Mouse (Mus musculus) midbrain, embryonic 16.5 days (tissue): Measurements from ENCODE around the gene Pdia5. TPM values are rescaled to one million over a fixed set of nuclear protein-coding genes. Genes with fewer than 3 reads are reported as not detected.

Experiments
- ATAC-seq: fragments of 200-750 bp; cut with Nextera tagmentation; 2 replicates; pipeline ENCODE4 v1.8.0; 2017; ENCODE audit warnings: moderate TSS enrichment
- H3K27ac ChIP-seq: fragments of 300-500 bp; sonication (generic); 2 replicates; pipeline ENCODE4 v1.5.1; 2014; ENCODE audit warnings: mild to moderate bottlenecking, low read length, mixed read lengths
- H3K27me3 ChIP-seq: fragments of 300-500 bp; sonication (generic); 2 replicates; pipeline ENCODE4 v1.6.1; 2014; ENCODE audit warnings: low read depth, low read length, mixed read lengths; ENCODE audit not compliant: control insufficient read depth, insufficient read depth
- H3K36me3 ChIP-seq: fragments of 300-500 bp; sonication (generic); 2 replicates; pipeline ENCODE4 v1.6.1; 2014; ENCODE audit warnings: mild to moderate bottlenecking, low read length, moderate library complexity, mixed read lengths; ENCODE audit not compliant: control insufficient read depth, insufficient read depth
- H3K4me1 ChIP-seq: fragments of 300-500 bp; sonication (generic); 2 replicates; pipeline ENCODE4 v1.6.1; 2014; ENCODE audit warnings: mild to moderate bottlenecking, low read length, mixed read lengths; ENCODE audit not compliant: control insufficient read depth, insufficient read depth
- H3K4me2 ChIP-seq: fragments of 300-500 bp; sonication (generic); 2 replicates; pipeline ENCODE4 v1.6.1; 2014; ENCODE audit warnings: mild to moderate bottlenecking, low read length, mixed read lengths
- H3K4me3 ChIP-seq: fragments of 300-500 bp; sonication (generic); 2 replicates; pipeline ENCODE4 v1.5.1; 2014; ENCODE audit warnings: low read depth, mild to moderate bottlenecking, low read length, moderate library complexity, mixed read lengths
- H3K9ac ChIP-seq: fragments of 300-500 bp; sonication (generic); 2 replicates; pipeline ENCODE4 v1.6.1; 2014; ENCODE audit warnings: low read depth, low read length, mixed read lengths
- H3K9me3 ChIP-seq: fragments of 300-500 bp; sonication (generic); replicated peaks from 2 replicates; pipeline ENCODE4 v1.6.1; 2014; ENCODE audit warnings: mild to moderate bottlenecking, low read length, mixed read lengths; ENCODE audit not compliant: control insufficient read depth, poor library complexity, severe bottlenecking
- WGBS: fragments of 180-500 bp; shearing (Covaris S2); extraction: QIAGEN DNeasy Blood & Tissue Kit; methylation state at CpG from one replicate; pipeline ENCODE4 v1.1.7; 2014; 5-methylcytosine and 5-hydroxymethylcytosine counted together
- polyA plus RNA-seq: library from polyadenylated mRNA; unstranded; fragments of >200 nt; fragmentation: Nextera tagmentation; extraction: Ambion mirVana; gene quantifications from 2 replicates; pipeline ENCODE4 v1.2.1, GENCODE M21; 2015

Gene Pdia5
- 12.0 and 14.4 TPM in 2 replicates for polyA plus RNA-seq

DNA sequence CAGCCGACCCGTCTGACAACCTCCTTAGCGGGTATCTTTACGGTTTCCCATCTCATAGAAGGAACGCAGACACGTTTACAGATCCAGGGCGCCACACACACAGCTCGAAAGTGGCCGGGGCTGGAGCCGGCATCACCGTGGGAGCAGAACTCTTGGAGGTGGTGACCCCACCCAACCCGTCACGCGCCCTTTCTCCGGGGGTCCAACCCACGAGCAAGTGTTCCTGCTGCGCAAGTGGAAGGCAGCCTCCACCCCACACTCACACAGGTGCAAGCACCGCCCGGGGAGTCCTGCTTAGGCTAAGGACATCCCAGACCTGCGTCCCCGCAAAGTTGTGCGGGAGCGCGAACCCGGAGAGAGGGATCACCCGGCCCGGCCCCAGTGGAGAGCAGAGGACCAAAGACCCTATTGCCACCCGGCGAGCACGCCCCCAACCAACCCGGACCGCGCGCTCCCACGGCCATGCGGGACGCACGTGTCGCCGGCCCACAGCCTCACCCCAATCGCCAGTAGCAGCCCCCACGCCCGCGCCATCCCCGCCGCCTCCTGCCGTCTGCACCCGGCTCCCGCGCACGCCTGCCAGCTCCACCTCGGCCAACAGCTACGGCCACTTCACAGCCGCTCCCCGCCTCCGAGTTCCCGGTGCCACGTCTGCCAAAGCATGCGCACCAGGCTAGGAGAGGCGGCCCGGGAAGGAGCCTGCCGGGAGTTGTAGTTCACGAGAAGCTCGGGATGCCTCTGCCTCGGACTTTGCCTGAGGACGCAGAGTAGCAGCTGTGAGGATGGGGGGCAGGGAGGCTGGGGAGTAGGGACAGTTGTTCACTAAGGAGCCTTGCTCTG lies at the start of gene Pdia5:
TSS of gene Pdia5 (minus strand) at position 643 of the 840 bp plus-strand sequence.
- no peaks in the 10 kb centered on the region for H3K27me3 ChIP-seq
- H3K27ac ChIP-seq = no peak within 1 kb of the TSS
- peaks cover 8% of the 10 kb centered on the region; the same call in 1 of the 2 replicates for H3K4me1 ChIP-seq
- H3K4me2 ChIP-seq = peak within 1 kb of the TSS; percentile 86
- no peaks in the 10 kb centered on the region for H3K9me3 ChIP-seq
- H3K9ac ChIP-seq = peak within 1 kb of the TSS; percentile 68
- under 1% methylated on average over 65 of the region's 66 CpGs for WGBS
- H3K36me3 ChIP-seq = no peaks in the 10 kb centered on the region
- H3K4me3 ChIP-seq = peak within 1 kb of the TSS; percentile 73
- ATAC-seq = peak; percentile 97

DNA sequence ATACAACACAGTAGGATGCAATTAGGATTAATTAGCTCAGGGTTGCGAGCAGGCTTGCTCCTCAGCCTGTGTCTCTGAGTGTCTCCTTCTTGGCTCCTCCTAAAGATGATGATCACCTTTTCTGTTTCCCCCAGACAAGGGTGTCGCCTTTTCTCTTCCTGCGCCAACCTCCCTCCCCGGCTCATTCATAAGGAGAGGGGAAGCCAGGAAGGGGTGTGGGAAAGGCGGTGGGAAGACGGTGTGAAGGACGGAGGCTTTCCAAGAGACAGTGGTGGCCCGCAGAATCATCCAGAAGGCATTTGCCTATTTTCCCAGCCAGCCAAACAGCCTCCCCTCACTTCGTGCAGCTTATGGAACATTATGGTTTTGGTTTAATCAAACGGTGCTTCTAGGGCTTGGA lies 48.4 kb upstream of the Pdia5 start:
- no peak overlapping the region for H3K9ac ChIP-seq
- 49% methylated on average over 10 of the region's 10 CpGs for WGBS
- H3K27me3 ChIP-seq = peaks cover 5% of the 10 kb centered on the region
- no peaks in the 10 kb centered on the region for H3K36me3 ChIP-seq
- H3K4me1 ChIP-seq = peaks cover 7% of the 10 kb centered on the region; the same call in 1 of the 2 replicates
- H3K27ac ChIP-seq = no peak overlapping the region
- no peaks in the 10 kb centered on the region for H3K9me3 ChIP-seq
- H3K4me3 ChIP-seq = no peak overlapping the region
- H3K4me2 ChIP-seq = no peak overlapping the region
- ATAC-seq = no peak

DNA sequence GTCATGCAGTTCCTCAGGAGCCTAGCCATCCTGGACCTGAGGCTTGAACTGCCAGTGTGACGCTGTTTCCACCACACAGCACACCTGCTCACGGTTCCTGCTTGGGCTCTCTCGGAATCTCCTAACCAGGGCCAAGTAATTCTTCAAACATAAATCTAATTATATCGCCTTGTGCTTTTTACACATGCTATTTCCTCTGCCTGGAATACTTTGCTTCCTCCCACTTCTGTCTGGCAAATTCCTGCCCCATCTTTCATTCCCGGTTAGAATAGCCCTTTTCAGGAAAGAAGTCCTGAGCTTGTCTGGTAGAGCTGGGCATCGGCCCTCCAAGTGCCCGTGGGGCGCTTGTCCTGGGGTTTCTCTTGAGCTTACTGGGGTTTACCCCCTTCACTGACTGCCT lies 47.0 kb upstream of the Pdia5 start:
- Histone ChIP-seq H3K27ac (no peak overlapping the region), H3K27me3 (peaks cover 5% of the 10 kb centered on the region), H3K36me3 (no peaks in the 10 kb centered on the region), H3K4me2 (no peak overlapping the region), H3K4me1 (peaks cover 6% of the 10 kb centered on the region; the same call in 1 of the 2 replicates), H3K4me3 (no peak overlapping the region), H3K9me3 (no peaks in the 10 kb centered on the region), H3K9ac (no peak overlapping the region)
- 85% methylated on average over 8 of the region's 8 CpGs for WGBS
- ATAC-seq = no peak

DNA sequence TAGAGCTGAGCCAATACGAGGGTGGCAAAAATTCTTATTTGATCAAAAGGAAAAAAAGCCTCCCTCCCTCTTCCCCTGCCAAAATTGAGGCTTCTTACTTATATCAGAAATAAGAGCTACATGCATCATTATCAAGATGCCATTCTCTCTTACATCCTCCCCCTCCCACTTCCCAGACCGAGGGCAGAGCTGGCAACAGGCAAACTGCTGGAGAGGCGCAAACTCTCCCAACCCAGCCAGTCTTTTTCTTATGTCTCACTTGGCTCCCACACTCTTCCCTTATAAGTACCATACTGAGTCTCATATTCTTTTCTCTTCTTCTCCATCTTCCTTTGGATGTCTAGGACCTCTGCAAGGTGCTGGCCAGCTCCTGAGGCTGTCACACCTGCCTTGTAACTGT lies 44.0 kb upstream of the Pdia5 start:
- no peak for ATAC-seq

DNA sequence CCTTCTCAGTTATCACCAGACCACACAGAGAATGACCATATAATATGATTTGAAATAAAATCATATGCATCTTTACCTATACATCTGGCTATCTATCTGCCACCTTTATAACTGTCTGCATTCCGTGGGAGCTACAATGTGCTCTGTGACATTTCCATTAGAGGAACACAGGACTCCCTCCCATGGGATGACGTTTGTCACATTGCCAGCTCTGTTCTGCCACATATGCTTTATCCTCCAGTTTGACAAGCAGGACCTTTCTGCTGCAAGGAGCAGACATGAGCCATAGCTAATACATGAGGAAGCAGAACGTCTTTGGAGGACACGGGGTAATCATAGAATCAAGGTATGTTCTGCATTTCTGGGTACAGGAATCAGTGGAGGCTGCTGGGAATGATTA lies 33.5 kb upstream of the Pdia5 start:
- Histone ChIP-seq H3K4me3 (no peak overlapping the region), H3K9me3 (no peaks in the 10 kb centered on the region), H3K27me3 (no peaks in the 10 kb centered on the region), H3K27ac (no peak overlapping the region), H3K4me1 (peaks cover 6% of the 10 kb centered on the region), H3K36me3 (no peaks in the 10 kb centered on the region), H3K9ac (no peak overlapping the region), H3K4me2 (no peak overlapping the region)
- WGBS = 53% methylated on average over 4 of the region's 4 CpGs
- no peak for ATAC-seq

More for the DNA sequence above, 44.0 kb upstream of the Pdia5 start:
- Histone ChIP-seq H3K4me2 (no peak overlapping the region), H3K4me1 (no peaks in the 10 kb centered on the region), H3K27ac (no peak overlapping the region), H3K4me3 (no peak overlapping the region), H3K9ac (no peak overlapping the region), H3K27me3 (peaks cover 5% of the 10 kb centered on the region), H3K9me3 (no peaks in the 10 kb centered on the region), H3K36me3 (no peaks in the 10 kb centered on the region)
- 79% methylated on average over 3 of the region's 3 CpGs for WGBS

DNA sequence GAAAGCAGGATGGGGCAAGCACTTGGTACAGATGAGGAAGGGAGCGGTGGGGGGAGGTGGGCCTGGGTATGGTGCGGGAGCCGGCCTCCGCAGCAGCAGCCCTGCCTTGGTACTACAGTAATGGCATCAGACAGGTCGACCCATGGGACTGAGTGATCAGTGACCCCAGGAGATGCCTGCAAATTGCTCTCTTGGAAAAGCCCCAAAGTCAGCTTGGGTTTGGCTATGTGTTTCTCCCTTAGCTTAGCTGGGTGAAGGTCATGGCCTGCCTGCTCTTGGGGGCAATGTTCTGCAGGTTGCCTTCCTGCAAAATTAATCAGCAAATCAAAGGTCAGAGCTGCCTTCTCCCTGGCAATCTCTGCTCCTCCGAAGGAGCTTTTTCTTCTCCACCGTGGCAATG lies 28.6 kb upstream of the Pdia5 start:
- Histone ChIP-seq H3K9ac (no peak overlapping the region), H3K36me3 (no peaks in the 10 kb centered on the region), H3K27me3 (no peaks in the 10 kb centered on the region; the same call in 1 of the 2 replicates), H3K27ac (no peak overlapping the region), H3K9me3 (no peaks in the 10 kb centered on the region), H3K4me2 (no peak overlapping the region), H3K4me3 (no peak overlapping the region), H3K4me1 (peaks cover 3% of the 10 kb centered on the region)
- WGBS = 55% methylated on average over 7 of the region's 7 CpGs
- no peak for ATAC-seq

DNA sequence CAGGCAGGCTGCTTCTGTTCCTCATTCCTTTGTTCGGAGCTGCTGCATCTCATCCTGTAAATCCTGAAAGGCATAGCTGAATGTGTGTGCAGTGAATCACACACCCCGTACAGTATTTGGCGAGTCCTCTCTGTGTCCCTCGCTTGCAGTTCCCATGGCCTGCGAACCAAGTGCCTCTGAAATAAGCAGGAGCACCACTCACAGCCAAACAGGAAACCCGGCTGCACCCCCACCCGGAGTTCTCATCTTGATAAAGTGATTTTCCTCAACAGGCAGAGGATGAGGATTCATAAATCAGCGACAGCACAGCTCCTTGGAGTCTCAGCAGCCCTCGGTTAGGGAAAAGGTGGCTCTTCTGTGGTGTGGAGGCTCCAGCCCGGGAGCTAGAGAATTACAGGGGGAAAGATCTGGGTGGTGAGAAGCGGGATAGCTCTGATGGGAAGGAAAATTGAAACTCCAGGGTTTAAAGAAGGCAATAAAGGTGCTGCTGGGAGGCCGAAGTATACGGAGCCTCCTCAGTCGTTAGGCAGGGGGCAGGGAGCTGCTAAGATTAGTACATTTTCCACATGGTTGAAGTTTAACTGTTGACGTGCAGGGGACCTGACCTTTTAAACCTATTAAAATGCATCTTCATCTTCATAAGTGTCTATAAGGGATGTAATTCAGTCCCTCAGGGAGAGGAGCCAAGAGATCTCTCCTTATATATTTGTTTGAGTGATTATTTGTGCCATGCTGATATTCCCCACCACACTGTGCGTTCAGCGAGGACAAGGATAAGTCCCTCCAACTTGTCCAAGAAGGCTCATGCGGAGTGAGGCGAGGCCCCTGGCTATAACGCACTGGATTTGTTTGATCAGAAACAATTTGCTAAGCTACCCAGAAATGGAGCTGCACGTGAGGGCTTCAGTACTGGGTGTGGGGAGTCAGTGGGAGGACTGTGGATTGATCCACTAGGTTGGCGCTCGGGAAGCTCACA lies 27.6 kb upstream of the Pdia5 start:
- WGBS = 54% methylated on average over 23 of the region's 23 CpGs
- Histone ChIP-seq H3K4me2 (no peak overlapping the region), H3K4me3 (no peak overlapping the region), H3K4me1 (peaks cover 3% of the 10 kb centered on the region), H3K9me3 (no peaks in the 10 kb centered on the region), H3K27me3 (no peaks in the 10 kb centered on the region; the same call in 1 of the 2 replicates), H3K27ac (no peak overlapping the region), H3K9ac (no peak overlapping the region), H3K36me3 (no peaks in the 10 kb centered on the region)
- no peak for ATAC-seq

DNA sequence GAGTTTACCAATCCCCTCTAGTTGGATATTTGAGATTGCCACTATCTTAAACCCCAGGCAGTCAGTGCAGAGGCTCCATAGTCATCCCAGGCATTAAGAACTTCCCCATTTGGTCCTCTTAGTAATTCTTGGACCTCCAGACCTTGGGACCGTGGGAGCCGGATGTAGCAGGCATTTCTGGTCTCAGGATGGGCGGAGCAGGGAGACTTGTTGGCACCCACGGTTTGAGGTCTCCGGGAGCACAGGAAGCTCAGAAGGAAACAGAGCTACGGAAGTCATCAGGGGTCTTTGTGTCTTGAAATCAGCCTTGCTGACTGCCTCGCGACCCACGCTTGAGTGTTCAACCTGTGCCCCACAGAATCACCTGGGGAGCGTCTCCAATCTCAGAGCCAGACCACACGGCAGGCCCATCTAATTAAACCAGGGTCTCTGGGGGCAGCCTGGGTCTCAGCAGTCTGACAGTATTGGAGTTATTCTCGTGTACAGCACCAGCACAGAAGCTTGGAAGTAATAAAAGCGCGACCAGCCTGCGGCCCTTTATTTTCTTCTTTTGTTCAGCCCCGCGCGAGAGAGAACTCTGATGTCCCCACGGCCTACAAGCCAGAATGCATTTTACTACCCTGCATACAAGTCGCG lies 25.4 kb upstream of the Pdia5 start:
- Histone ChIP-seq H3K9ac (no peak overlapping the region), H3K4me1 (peaks cover 3% of the 10 kb centered on the region), H3K27ac (no peak overlapping the region), H3K9me3 (no peaks in the 10 kb centered on the region), H3K4me3 (no peak overlapping the region), H3K4me2 (no peak overlapping the region), H3K36me3 (no peaks in the 10 kb centered on the region), H3K27me3 (no peaks in the 10 kb centered on the region; the same call in 1 of the 2 replicates)
- 46% methylated on average over 21 of the region's 21 CpGs for WGBS
- ATAC-seq = peak; percentile 25; the same call in 1 of the 2 replicates
